ENCODE assay signal across 13 mouse cellular contexts in genomic region chr17:12080656-12081495, GRCm38 (mm10). TPM values are rescaled to one million over a fixed set of nuclear protein-coding genes. Genes with fewer than 3 reads are reported as not detected.
DNase-seq lines count a peak whose midpoint lies in the region; ATAC-seq and TF ChIP-seq lines count a peak whose summit lies in the region.
"Had no signal": no experiment of that assay in that cellular context is flagged by ENCODE, and none has a peak within 500 bp of the region (broad histone marks: within the 10 kb centered on the region; RNA-seq: fewer than 3 reads in every experiment).

No protein-coding gene starts in this region.

- no peak overlapping the region for H3K27ac ChIP-seq in embryonic facial prominence, embryonic 13.5 days
- H3K27ac ChIP-seq in embryonic facial prominence, embryonic 10.5 days (replicated peaks), result no peak overlapping the region
- H3K27ac ChIP-seq: hindbrain, embryonic 14.5 days had no signal

- no peak for DNase-seq in embryonic facial prominence, embryonic 10.5 days (ENCODE audit: low spot score)
- peak; percentile 24 for DNase-seq in brain, embryonic 14.5 days (ENCODE audit: low read depth)
- DNase-seq in kidney, postnatal 10 days, result peak; percentile 38
- peak; percentile 45 for DNase-seq in lung, postnatal 14 days
- no peak for DNase-seq in left cerebral cortex, postnatal 10 days (ENCODE audit: extremely low spot score in 1 of 2, low spot score in 2 of 2)
- no peak for DNase-seq in thymus, adult 18-20 months
- DNase-seq in frontal cortex, postnatal 14 days (ENCODE audit: low spot score in 2 of 2), result no peak
- DNase-seq: adrenal gland, adult 2 months; spleen, adult 18-20 months had no signal

- no peaks in the 10 kb centered on the region for H3K36me3 ChIP-seq in embryonic facial prominence, embryonic 13.5 days
- no peaks in the 10 kb centered on the region for H3K36me3 ChIP-seq in embryonic facial prominence, embryonic 10.5 days (replicated peaks)

- peak overlapping the region; percentile 18; the same call in 1 of the 2 replicates for H3K4me2 ChIP-seq in embryonic facial prominence, embryonic 13.5 days
- H3K4me2 ChIP-seq: hindbrain, embryonic 14.5 days had no signal

- intact Hi-C loops in left cerebral cortex, postnatal 10 days (cut with DNase I), result no loop called here

- no peak for ATAC-seq in embryonic facial prominence, embryonic 13.5 days (ENCODE audit: insufficient number of reproducible peaks, insufficient read depth, low FRiP score, low TSS enrichment, low read depth)
- ATAC-seq: forebrain, embryonic 16.5 days; midbrain, embryonic 16.5 days had no signal

- 41% methylated on average over 20 of the region's 20 CpGs for WGBS in embryonic facial prominence, embryonic 13.5 days
- WGBS in embryonic facial prominence, embryonic 10.5 days, result 51% methylated on average over 20 of the region's 20 CpGs

- H3K4me3 ChIP-seq in embryonic facial prominence, embryonic 13.5 days, result no peak overlapping the region
- no peak overlapping the region for H3K4me3 ChIP-seq in embryonic facial prominence, embryonic 10.5 days

- TF ChIP-seq CTCF in brain, embryonic 14.5 days (IDR thresholded peaks at IDR 0.05; ENCODE audit: borderline replicate concordance, extremely low read depth, insufficient read depth, insufficient read length), result no peak

- H3K9ac ChIP-seq in embryonic facial prominence, embryonic 13.5 days, result no peak overlapping the region
- H3K9ac ChIP-seq: hindbrain, embryonic 14.5 days had no signal

- H3K9me3 ChIP-seq in embryonic facial prominence, embryonic 13.5 days, result no peaks in the 10 kb centered on the region
- no peaks in the 10 kb centered on the region for H3K9me3 ChIP-seq in embryonic facial prominence, embryonic 10.5 days

- peaks cover 6% of the 10 kb centered on the region; the same call in 1 of the 2 replicates for H3K4me1 ChIP-seq in embryonic facial prominence, embryonic 13.5 days
- H3K4me1 ChIP-seq in embryonic facial prominence, embryonic 10.5 days, result peaks cover 7% of the 10 kb centered on the region

- H3K27me3 ChIP-seq in embryonic facial prominence, embryonic 13.5 days, result no peaks in the 10 kb centered on the region
- H3K27me3 ChIP-seq in embryonic facial prominence, embryonic 10.5 days (replicated peaks; ENCODE audit: low read depth, poor library complexity, severe bottlenecking), result no peaks in the 10 kb centered on the region

- no peak for TF ChIP-seq POLR2A in brain, embryonic 14.5 days (IDR thresholded peaks at IDR 0.05; ENCODE audit: borderline replicate concordance, extremely low read depth, insufficient read depth, insufficient read length, poor library complexity, severe bottlenecking)

RNA-seq across cellular contexts. Expression of gene Agpat4, which starts 37.6 kb away (rescaled TPM):
- 39.9 and 43.9 TPM in 2 replicates for polyA plus RNA-seq in embryonic facial prominence, embryonic 13.5 days (2015; fragmentation: Nextera tagmentation; extraction: Ambion mirVana)
- 39.4 and 41.3 TPM in 2 replicates for polyA plus RNA-seq in embryonic facial prominence, embryonic 10.5 days (2016; fragmentation: Nextera tagmentation; extraction: Ambion mirVana)
- 27.6 and 35.2 TPM in 2 replicates for polyA plus RNA-seq in brain, embryonic 14.5 days (2012; rRNA removed)
- total RNA-seq in left cerebral cortex, postnatal 10 days (2021), result 10 to 100 TPM; 68.2 to 71.0 TPM

Comparison
In these comparisons a context has a peak if more than half of its experiments do, and no peak if none do; other contexts are left out.
1. DNase-seq: peak in brain, embryonic 14.5 days (single experiment), kidney, postnatal 10 days (single experiment) and lung, postnatal 14 days (single experiment); none in embryonic facial prominence, embryonic 10.5 days (single experiment), left cerebral cortex, postnatal 10 days (0 of 2), thymus, adult 18-20 months (0 of 2) and frontal cortex, postnatal 14 days (0 of 2).